Mouse (Mus musculus) liver, adult 2 months (tissue): ENCODE results near the gene Zfp991.
"Not testable (repeated sequence)": the region's sequence is repeated elsewhere in the genome, so short reads cannot be mapped to it uniquely, and the experiment has no call there.

Experiments used
- CTCF ChIP-seq: fragments of 200-500 bp; IDR thresholded peaks from 2 replicates; pipeline ENCODE4 v1.5.1; 2011; ENCODE audit warnings: low read depth, low read length, control low read depth
- POLR2A ChIP-seq: fragments of 200-500 bp; IDR thresholded peaks from 2 replicates; pipeline ENCODE4 v1.6.1; 2011; ENCODE audit warnings: low read length, control low read depth; ENCODE audit not compliant: insufficient read depth; ENCODE audit errors: extremely low read depth

DNA sequence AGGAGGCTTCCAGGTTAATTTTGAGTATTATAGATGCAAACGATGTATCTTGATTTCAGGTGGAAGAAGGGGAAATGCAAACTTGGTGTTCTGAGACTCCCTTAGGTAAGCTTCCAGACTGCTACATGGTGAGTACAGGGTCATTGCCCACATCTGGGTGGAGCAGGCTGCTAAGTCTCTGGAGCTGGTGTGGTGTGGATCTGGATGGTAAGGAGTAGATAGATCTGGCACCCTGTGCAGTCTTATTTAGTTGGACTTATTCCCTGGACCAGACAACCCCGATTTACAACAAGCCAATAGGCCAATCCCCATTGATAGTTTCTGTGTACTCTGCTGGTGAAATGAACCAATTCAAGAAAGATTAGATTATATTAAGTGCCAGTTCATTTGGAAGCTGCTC, 33.4 kb downstream of the Zfp991 start:
- not testable (repeated sequence) for TF ChIP-seq CTCF, POLR2A
